In genomic region chr15:96638173-96638572, GRCm38 (mm10) we compare ENCODE assay signal across 8 mouse cellular contexts. TPM values are rescaled to one million over a fixed set of nuclear protein-coding genes. Genes with fewer than 3 reads are reported as not detected.
A peak's percentile ranks its signal among the peaks of the same experiment; 100 is the strongest.
DNase-seq lines count a peak whose midpoint lies in the region; ATAC-seq and TF ChIP-seq lines count a peak whose summit lies in the region.

No protein-coding gene starts in this region.

- no peak overlapping the region for H3K27ac ChIP-seq in heart, embryonic 11.5 days (ENCODE audit: low read depth, low read length)
- H3K27ac ChIP-seq in ES-E14 (ENCODE audit: insufficient read depth, low read depth, low read length, poor library complexity, severe bottlenecking): peak overlapping the region; percentile 6; the same call in 1 of the 2 replicates
- H3K27ac ChIP-seq in heart, embryonic 13.5 days (replicated peaks): peak overlapping the region; percentile 16; the same call in 1 of the 2 replicates
- peak overlapping the region; percentile 71 for H3K27ac ChIP-seq in thymus, adult 2 months (ENCODE audit: control insufficient read depth, insufficient read depth, low read length)

- peaks cover 14% of the 10 kb centered on the region; the same call in 1 of the 2 replicates for H3K36me3 ChIP-seq in heart, embryonic 11.5 days (ENCODE audit: control insufficient read depth, insufficient read depth, low read length)
- peaks cover 5% of the 10 kb centered on the region; the same call in 1 of the 2 replicates for H3K36me3 ChIP-seq in ES-E14 (ENCODE audit: control insufficient read depth, insufficient read depth, low read length, poor library complexity, severe bottlenecking)
- peaks cover 45% of the 10 kb centered on the region for H3K36me3 ChIP-seq in heart, embryonic 13.5 days
- peaks cover 3% of the 10 kb centered on the region for H3K36me3 ChIP-seq in thymus, adult 2 months (ENCODE audit: control insufficient read depth, insufficient read depth, low read length)

- no peak for DNase-seq in heart, adult 8-10 months (ENCODE audit: low spot score)
- DNase-seq in ES-E14 (ENCODE audit: low read depth, low spot score): peak; percentile 41
- peak; percentile 35 for DNase-seq in lung, postnatal 10 days
- peak; percentile 67 for DNase-seq in thymus, adult 2 months
- DNase-seq in left cerebral cortex, postnatal 4 days: no peak
- DNase-seq in urinary bladder, postnatal 4 days (ENCODE audit: low spot score in 2 of 2): no peak

- 55% methylated on average over 10 of the region's 10 CpGs for WGBS in heart, embryonic 11.5 days (ENCODE audit: insufficient replicate concordance)
- 54% methylated on average over 10 of the region's 10 CpGs for WGBS in heart, embryonic 13.5 days
- 16% methylated on average over 10 of the region's 10 CpGs for WGBS in thymus, adult 2 months

- H3K27me3 ChIP-seq in heart, embryonic 11.5 days (ENCODE audit: control insufficient read depth, insufficient read depth, low read length): no peaks in the 10 kb centered on the region
- no peaks in the 10 kb centered on the region for H3K27me3 ChIP-seq in heart, embryonic 13.5 days (replicated peaks)
- no peaks in the 10 kb centered on the region for H3K27me3 ChIP-seq in thymus, adult 2 months (ENCODE audit: control insufficient read depth, insufficient read depth, low read length)

- H3K9me3 ChIP-seq in heart, embryonic 11.5 days (replicated peaks; ENCODE audit: control insufficient read depth, low read length): no peaks in the 10 kb centered on the region
- H3K9me3 ChIP-seq in ES-E14 (ENCODE audit: control insufficient read depth, insufficient read depth, low read depth, low read length): no peaks in the 10 kb centered on the region
- no peaks in the 10 kb centered on the region for H3K9me3 ChIP-seq in heart, embryonic 13.5 days

- TF ChIP-seq POLR2A in thymus, adult 2 months (IDR thresholded peaks at IDR 0.05; ENCODE audit: control insufficient read depth, extremely low read depth, insufficient read depth, low read length, poor library complexity): no peak

- H3K9ac ChIP-seq in heart, embryonic 11.5 days (ENCODE audit: low read depth, low read length): no peak overlapping the region
- H3K9ac ChIP-seq in ES-E14 (ENCODE audit: insufficient read depth, low read depth, low read length, poor library complexity, severe bottlenecking): peak overlapping the region; percentile 64; the same call in 1 of the 2 replicates
- H3K9ac ChIP-seq in heart, embryonic 13.5 days: no peak overlapping the region

- intact Hi-C loops in left cerebral cortex, postnatal 4 days (cut with DNase I): no loop called here

- peaks cover 23% of the 10 kb centered on the region for H3K4me1 ChIP-seq in heart, embryonic 11.5 days (ENCODE audit: control insufficient read depth, insufficient read depth, low read length)
- H3K4me1 ChIP-seq in ES-E14 (ENCODE audit: control insufficient read depth in 2 of 2, insufficient read depth in 2 of 2, low read length in 2 of 2, poor library complexity in 1 of 2): peaks cover 7 to 18% of the 10 kb centered on the region in 2 experiments
- peaks cover 49% of the 10 kb centered on the region for H3K4me1 ChIP-seq in heart, embryonic 13.5 days
- peaks cover 20% of the 10 kb centered on the region for H3K4me1 ChIP-seq in thymus, adult 2 months (replicated peaks; ENCODE audit: control insufficient read depth, insufficient read depth, low read length)

- no peak for ATAC-seq in heart, embryonic 11.5 days (replicated peaks; ENCODE audit: insufficient number of reproducible peaks, low FRiP score, low TSS enrichment)
- ATAC-seq in heart, embryonic 13.5 days (ENCODE audit: extremely low read depth, insufficient number of reproducible peaks, low FRiP score, low TSS enrichment): no peak

- H3K4me3 ChIP-seq in heart, embryonic 11.5 days (ENCODE audit: low read depth, low read length): no peak overlapping the region
- H3K4me3 ChIP-seq in ES-E14 (ENCODE audit: insufficient read depth in 1 of 2, low read depth in 1 of 2, low read length in 2 of 2, poor library complexity in 1 of 2, severe bottlenecking in 1 of 2): peak overlapping the region; percentile 35 to 39
- 0 out of 2 replicates have a peak overlapping the region, but pooled peaks have one; percentile 9 for H3K4me3 ChIP-seq in heart, embryonic 13.5 days
- peak overlapping the region; percentile 24 for H3K4me3 ChIP-seq in thymus, adult 2 months (ENCODE audit: control insufficient read depth, insufficient read depth, low read length)

- 0 out of 2 replicates have a peak overlapping the region, but pooled peaks have one; percentile 23 for H3K4me2 ChIP-seq in heart, embryonic 11.5 days
- peak overlapping the region; percentile 29 for H3K4me2 ChIP-seq in heart, embryonic 13.5 days

- TF ChIP-seq CTCF in thymus, adult 2 months (IDR thresholded peaks at IDR 0.05; ENCODE audit: borderline replicate concordance, control insufficient read depth, extremely low read depth, insufficient read depth, low read length, poor library complexity): no peak

- in situ Hi-C loops in ES-E14 (cut with MboI; ENCODE audit: low sequenced_read_pairs in 2 of 2, unreplicated experiment in 2 of 2): no loop called here

TF ChIP-seq in ES-E14, 5 proteins besides CTCF, POLR2A, EP300 and RAD21:
- TF ChIP-seq ZNF384 (IDR thresholded peaks at IDR 0.05; ENCODE audit: low read depth, low read length) (no peak; the same call in 1 of the 2 replicates), ZC3H11A (IDR thresholded peaks at IDR 0.05; ENCODE audit: borderline replicate concordance, low read depth, low read length) (no peak), MAFK (IDR thresholded peaks at IDR 0.05; ENCODE audit: insufficient read depth, low read depth, low read length) (no peak), CHD2 (IDR thresholded peaks at IDR 0.05; ENCODE audit: low read depth, low read length) (no peak), HCFC1 (IDR thresholded peaks at IDR 0.05; ENCODE audit: borderline replicate concordance, insufficient read depth, low read length) (no peak)

RNA-seq across cellular contexts. Expression of gene Slc38a1, which starts 4.5 kb away (rescaled TPM):
- polyA plus RNA-seq in heart, embryonic 11.5 days (2014; fragmentation: Nextera tagmentation; extraction: Ambion mirVana): 75.5 and 81.9 TPM in 2 replicates
- 1 to 10 TPM; 3.5 to 7.9 (median 6.1) TPM for total RNA-seq in heart, adult 8-10 months (2022)
- total RNA-seq in ES-E14 (2012; rRNA removed): 95.6 and 99.8 TPM in 2 replicates
- 69.7 and 70.4 TPM in 2 replicates for polyA plus RNA-seq in heart, embryonic 13.5 days (2015; fragmentation: Nextera tagmentation; extraction: Ambion mirVana)
- polyA plus RNA-seq in thymus, adult 2 months (2012; rRNA removed): 136 and 170 TPM in 2 replicates
- 100 to 1,000 TPM; 116 to 118 TPM for total RNA-seq in left cerebral cortex, postnatal 4 days (2021)

Comparison
In these comparisons a context has a peak if more than half of its experiments do, and no peak if none do; other contexts are left out.
1. DNase-seq: peak in ES-E14 (single experiment), lung, postnatal 10 days (single experiment) and thymus, adult 2 months (single experiment); none in heart, adult 8-10 months (single experiment), left cerebral cortex, postnatal 4 days (single experiment) and urinary bladder, postnatal 4 days (0 of 2).
2. RNA of gene Slc38a1, which starts 4.5 kb away (total RNA-seq): 116 to 118 TPM in left cerebral cortex, postnatal 4 days and 95.6 to 99.8 TPM in ES-E14; 3.5 to 7.9 TPM in heart, adult 8-10 months; every median in the first group is over 10 times any median in the second.